Mouse (Mus musculus) heart, adult 2 months (tissue): ENCODE measurements around the gene Gpt2.

Experiments used
- CTCF ChIP-seq: fragments of 200-600 bp; IDR thresholded peaks from 2 replicates; pipeline ENCODE4 v1.8.1; 2022; ENCODE audit warnings: antibody characterized with exemption, mild to moderate bottlenecking, moderate library complexity
- EP300 ChIP-seq: fragments of 200-500 bp; IDR thresholded peaks from 2 replicates; pipeline ENCODE4 v1.6.1; 2011; ENCODE audit warnings: low read depth, low read length, control low read depth; ENCODE audit not compliant: insufficient read depth
- POLR2A ChIP-seq: fragments of 200-500 bp; IDR thresholded peaks from 2 replicates; pipeline ENCODE4 v1.6.1; 2011; ENCODE audit warnings: mild to moderate bottlenecking, low read depth, low read length, control low read depth; ENCODE audit not compliant: insufficient read depth

DNA sequence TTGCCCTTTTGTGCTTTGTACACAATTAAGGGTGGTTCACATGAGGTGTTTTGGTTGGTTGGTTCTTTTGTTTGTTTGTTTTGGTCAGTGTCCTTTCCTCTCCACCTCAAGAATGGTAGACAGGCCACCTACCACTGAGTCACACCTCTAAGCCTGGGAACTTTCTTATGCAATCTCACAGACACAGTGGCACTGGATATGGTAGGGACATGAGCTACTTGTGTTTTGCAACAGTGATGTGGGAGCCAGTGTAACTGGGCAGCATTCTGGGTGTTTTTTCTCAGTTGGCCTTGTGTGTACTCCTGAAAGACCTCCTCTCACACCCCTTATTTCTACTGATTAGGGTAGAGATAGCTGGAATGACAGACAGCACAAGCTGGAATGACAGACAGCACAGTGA, 3.7 kb upstream of the Gpt2 start:
- TF ChIP-seq POLR2A (no peak), CTCF (no peak), EP300 (no peak)
